Mouse (Mus musculus): ENCODE results near the gene Elavl3.
A peak's percentile ranks its signal among the peaks of the same experiment; 100 is the strongest.

GRCm38 (mm10) chr9:22095854-22096307 lies 44.1 kb upstream of the Elavl3 start:
- TF ChIP-seq CTCF (IDR thresholded peaks at IDR 0.05; ENCODE audit: control insufficient read depth, insufficient read depth, low read length) (peak; percentile 85), POLR2A (IDR thresholded peaks at IDR 0.05; ENCODE audit: borderline replicate concordance, control insufficient read depth, low read depth, low read length) (peak; percentile 14; the same call in 1 of the 2 replicates)
